Mouse (Mus musculus): Measurements from ENCODE around the gene Npcd.
A peak's percentile ranks its signal among the peaks of the same experiment; 100 is the strongest.

The Npcd gene

DNA sequence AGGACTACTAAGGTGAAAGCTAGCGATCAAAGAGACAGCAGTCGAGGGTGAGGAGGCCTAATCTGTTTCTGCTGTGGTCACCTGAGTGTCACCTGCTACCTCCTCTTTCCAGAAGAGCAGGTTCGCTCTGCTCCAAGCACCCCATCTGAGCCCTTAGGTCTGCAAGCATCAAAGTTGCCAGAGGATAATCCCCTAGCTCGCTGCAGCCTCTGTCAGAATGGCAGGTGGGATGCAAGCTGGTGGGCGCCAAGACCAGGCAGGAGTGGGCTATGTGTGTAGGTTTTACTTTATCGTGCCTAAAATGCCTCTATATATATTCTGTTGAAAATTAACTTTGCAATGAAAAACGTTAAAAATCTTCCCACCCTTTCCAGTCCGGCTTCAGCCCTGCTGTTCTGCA is 28.8 kb downstream of the Npcd start:
- no peak for DNase-seq (ENCODE audit: extremely low read depth, low read depth, low spot score)

DNA sequence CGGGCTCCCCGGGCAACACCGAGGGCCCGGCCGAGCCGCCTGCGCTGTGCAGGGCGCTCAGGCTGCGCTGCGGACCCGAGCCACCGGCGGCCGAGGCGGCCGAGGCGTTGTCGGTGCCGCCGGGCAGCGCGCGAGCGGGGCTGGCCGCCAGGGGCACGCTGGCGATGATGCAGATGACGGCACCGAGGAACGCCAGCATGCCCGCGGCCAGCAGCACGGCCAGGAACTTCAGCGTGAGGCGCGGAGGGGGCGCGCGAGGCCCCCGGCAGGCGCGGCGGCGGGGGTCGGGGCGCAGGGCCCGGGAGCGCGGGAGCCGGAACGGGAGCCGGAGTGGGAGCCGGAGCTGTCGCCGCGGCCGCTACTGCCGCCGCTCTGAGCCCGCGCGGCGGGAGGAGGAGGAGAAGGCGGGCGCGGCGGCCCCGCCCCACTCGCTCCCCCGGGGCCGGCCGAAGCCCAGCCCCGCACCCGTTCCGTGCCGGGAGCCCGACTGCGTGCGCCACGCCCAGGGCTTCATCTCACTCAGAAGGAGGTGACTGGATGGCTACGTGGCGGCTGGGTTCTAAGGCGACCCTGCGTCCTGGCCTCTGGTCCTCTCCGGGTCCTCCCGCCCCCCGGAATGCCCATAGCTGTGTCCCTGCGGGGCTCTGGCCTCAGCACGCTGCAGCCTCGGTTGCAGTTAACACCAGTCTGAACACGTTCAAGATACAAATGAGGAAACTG is 29.5 kb downstream of the Npcd start, which contains the start of gene Nptxr:
Gene Nptxr, minus strand, starts transcription at position 415 of the 720 bp plus-strand sequence.
- DNase-seq (ENCODE audit: extremely low read depth, low read depth, low spot score) = no peak

DNA sequence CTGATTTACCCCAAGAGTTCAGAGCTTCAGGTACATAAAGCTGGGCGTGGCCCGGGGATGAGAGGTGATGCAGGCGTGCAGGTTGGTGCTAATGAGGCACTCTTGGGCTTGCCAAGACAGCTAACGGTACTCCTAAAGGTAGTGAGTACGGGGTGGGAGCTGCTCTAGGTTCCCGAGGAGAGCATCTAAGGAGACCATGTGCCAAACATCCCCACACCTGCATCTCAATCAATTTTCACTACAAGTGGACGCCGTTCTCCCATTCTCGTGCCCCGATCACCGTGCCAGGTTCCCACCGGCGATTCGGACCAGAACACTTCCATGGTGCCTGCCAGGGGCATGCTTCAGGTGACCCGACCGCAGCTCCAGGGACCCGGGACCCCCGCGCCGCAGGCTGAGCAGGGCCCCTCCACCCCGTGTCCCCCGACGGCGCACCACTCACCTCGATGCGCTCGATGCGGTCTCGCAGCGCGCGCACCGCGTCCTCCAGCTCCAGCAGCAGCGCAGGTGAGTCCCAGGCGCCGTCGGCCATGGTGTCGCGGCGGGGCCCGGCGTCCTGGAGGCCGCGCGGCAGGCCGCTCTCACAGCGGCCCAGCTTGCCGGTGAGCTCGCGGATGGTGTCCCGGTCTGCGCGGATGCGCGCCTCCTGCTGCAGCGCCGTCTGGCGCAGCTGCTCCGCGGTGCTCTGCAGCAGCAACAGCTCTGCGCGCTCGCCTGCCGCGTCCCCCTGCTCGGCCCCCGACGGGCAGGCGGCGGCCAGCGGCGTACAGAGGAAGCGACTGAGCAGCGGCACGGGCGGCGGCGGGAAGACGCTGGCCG is 30.3 kb downstream of the Npcd start:
- no peak for DNase-seq (ENCODE audit: extremely low read depth, low read depth, low spot score)

DNA sequence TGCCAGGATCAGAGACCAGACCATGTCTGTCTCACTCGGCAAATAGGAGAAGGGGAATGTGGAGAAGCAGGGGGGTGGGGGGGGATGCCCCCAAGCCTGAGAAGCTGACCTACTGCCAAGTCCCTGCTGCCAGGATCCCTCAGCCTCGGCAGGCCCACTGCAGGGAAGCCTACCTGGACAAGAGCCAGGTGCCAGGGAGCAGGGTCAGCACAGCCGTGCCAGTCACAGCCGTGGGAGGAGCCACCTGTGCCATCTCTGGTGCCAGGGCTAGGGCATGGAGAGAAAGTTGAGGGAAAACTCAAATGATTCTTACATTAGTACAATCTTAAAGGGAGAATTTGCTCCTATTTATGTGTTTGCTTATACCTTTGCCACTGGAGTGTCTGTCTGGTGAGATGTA is 31.7 kb downstream of the Npcd start:
- no peak for DNase-seq (ENCODE audit: extremely low read depth, low read depth, low spot score)

DNA sequence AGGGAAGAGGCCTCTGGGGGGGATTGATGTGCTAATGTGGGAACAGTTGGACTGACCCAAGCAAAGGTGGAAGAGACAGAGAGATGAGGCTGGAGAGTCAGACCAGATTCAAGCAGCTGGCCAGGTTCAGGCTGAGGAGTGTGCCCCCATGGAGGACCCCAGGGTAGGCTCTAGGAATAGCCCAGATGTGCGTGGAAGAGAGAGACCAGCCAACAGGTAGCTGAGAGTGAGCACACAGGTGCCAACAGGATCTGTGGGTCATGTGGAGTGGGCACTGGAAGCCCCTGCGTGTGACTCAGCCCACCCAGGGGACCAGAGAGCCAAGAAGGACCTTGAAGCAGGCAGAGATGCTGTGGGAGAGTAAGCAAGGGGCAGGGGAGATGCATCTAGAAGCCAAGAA is 32.4 kb downstream of the Npcd start:
- DNase-seq (ENCODE audit: extremely low read depth, low read depth, low spot score) = no peak

DNA sequence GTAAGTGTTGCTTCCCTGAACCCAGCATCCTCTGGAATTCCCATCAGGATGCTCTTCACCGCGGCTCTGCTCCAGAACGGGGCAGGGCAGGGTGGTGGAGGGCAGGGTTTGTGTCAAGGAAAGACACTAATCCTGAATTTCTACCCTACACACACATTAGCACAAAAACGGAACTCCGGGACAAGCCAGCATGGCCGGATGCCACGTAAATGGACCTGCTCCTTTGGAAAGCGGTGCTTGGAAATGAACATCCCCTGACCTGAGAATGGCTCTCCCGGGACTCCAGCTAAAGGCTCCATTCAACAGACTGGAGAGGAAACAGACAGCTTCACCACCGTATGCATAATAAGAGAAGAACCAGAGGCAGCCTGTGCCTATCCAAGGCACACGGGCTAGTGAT is 33.3 kb downstream of the Npcd start:
- DNase-seq (ENCODE audit: extremely low read depth, low read depth, low spot score) = no peak

DNA sequence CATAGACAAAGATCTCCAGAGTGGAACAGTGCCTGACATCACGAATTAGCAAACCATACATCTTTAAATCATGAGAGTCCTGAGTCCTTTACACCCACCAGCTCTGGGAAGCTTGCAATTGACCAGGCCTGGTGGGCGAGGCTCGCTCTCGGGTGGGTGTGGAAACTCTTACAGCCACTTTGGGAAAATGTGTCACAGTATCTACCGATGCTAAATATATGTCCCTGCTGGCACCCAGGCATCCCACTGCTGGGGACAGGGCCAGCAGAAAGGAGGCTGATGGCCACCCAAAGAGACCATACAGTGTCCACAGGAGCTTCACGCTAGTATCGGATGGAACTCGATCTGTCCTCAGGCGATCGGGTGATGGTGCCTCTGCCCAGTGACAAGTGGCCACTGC is 35.4 kb downstream of the Npcd start:
- no peak for DNase-seq (ENCODE audit: extremely low read depth, low read depth, low spot score)

DNA sequence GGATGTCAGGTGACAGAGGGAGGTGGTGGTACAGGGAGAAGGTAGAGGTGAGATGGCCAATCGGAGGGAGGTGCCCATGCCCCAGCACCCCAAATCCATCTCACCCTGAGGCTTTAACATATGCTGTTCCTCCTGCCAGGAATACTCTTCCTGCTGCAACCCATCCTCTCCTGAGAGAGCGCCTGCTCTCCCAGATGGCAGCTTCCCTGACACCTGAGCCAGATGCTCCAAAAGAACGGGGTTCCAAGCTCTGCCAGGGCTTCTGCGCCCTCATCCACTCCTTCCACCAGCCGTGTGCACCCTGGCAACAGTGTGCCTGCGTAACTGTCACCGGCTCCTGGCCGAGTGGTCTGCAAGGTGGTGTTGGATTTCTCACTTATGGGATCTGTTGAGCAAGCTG is 36.4 kb downstream of the Npcd start:
- DNase-seq (ENCODE audit: extremely low read depth, low read depth, low spot score) = no peak

DNA sequence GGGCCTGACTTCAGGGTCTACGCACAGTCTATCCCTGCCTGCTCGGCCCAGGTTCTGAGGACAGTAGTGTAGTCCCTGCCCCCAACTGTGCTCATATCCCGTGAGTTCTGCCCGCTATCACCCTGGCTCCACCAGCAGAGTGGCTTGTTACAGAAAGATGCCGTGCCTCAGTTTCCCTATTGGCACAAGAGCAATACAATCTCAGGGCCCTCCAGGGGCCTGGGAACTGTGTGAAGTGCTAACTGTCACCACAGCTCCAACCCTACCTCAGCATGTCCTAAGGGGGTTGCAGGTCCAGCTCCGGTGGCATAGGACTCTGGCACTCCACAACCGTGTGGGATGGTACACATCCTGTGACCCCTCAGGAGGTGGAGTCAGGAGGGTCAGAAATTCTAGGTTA is 36.9 kb downstream of the Npcd start:
- no peak for DNase-seq (ENCODE audit: extremely low read depth, low read depth, low spot score)

DNA sequence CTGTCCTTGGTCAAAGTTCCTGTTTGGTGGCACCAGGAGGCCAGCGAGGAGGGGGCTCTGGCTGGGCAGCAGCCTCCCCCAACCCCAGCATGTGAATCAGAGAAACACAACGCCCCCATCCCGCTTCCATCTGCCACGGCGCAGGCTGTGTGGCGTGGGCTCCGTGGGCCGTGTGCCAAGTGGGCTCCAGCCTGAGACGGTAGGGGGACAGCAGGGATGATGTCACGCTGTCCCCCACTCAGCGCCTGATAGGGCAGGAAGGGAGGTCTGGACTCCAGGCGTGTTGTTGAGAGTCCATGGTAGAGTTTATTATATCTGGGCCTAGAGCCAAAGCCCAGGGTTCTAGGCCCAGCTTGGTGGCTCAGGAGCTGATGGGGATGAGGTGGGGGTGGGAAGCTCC is 37.8 kb downstream of the Npcd start:
- no peak for DNase-seq (ENCODE audit: extremely low read depth, low read depth, low spot score)

DNA sequence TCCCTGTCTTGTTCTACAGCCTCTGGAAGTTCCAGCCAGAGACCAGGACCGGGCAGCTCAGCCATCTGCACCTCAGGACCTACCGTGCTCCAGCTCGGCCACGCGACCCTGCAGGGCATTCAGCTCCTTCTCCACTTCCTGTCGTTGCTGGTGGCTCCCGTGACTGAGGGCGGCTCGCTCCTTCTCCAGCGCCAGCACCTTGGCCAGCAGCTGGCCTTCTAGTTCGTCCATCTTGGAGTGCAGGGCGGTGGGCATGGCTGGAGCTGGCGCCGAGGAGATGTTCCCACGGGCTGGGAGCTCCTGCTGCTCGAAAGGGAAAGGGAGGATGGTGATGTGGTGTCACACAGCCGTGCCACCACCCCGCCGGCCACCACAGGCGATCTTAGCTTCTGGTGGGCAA is 39.9 kb downstream of the Npcd start:
- no peak for DNase-seq (ENCODE audit: extremely low read depth, low read depth, low spot score)

DNA sequence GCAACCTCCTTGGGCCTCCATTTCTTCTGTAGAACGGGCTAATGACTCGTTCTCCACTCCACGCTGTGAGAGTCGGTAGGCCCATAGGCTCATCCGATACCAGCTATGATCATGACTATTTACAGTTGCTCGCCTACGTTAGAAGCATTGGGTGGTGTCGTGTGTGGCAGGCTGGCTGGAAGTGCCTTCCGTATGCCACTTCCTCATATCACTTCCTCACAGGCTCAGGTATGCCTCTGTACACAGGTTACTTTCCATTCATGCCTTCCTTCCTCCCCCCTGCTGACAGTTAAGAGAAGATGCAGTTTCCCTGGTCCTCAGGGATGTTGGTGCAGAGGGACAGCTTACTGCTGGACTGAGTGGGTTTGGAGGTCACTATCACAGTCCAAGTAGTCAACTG is 41.0 kb downstream of the Npcd start:
- no peak for DNase-seq (ENCODE audit: extremely low read depth, low read depth, low spot score)

DNA sequence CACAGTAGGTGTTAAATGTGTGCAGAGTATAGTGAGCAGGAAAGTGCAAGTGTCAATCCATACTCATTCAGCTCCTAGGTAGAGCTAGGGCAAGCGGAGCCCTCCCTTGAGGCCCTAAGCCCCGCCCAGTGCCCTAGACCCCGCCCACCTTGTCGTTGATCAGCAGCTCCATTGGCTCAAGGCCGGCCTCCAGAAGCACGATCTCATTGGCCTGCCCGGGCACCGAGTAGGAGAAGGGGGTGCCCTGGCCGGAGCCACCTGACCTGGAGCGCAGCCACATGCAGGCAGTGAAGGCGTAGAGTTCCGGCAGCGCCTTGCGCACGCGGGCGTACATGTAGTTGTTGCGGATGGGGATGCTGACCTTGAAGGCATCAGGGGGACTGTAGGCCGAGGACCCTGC is 41.6 kb downstream of the Npcd start:
- DNase-seq (ENCODE audit: extremely low read depth, low read depth, low spot score) = no peak

DNA sequence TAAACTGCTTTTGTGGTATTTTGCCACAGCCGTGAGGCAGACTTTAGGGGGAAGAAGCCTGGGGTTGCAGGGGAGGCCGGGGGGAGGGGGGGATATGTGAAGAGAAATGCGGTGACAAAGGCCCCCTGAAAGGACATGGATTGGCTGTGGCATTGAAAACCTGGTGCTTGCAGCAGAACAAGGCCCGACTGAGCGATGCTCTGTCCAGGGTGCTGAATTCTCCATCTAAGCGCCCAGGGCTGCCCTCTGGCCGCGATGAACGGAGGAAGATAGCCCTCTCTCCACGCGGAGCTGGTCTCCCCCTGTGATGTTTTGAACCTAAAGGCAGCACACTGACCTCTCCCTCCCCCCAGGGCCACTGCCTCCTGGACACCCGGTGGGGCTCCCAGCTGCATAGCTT is 42.5 kb downstream of the Npcd start:
- DNase-seq (ENCODE audit: extremely low read depth, low read depth, low spot score) = no peak

DNA sequence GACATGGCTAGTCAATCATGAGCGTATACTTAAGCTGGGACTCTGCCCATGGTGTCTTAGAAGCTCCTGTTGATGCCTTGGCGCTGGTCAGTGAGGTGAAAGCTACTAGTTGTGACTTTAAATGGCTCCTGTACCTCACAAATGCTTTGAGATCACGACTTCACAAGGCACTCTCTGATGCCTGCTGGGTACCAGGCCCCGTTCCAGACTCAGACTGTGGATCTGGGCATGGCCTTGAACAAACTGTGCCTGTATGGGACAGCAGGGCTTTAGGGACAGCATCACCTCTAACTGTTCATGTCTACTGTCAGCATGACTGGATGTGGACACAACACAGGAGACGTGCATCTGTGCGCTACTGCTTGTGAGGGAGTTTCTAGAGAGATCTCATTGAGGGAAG is 43.1 kb downstream of the Npcd start:
- no peak for DNase-seq (ENCODE audit: extremely low read depth, low read depth, low spot score)

DNA sequence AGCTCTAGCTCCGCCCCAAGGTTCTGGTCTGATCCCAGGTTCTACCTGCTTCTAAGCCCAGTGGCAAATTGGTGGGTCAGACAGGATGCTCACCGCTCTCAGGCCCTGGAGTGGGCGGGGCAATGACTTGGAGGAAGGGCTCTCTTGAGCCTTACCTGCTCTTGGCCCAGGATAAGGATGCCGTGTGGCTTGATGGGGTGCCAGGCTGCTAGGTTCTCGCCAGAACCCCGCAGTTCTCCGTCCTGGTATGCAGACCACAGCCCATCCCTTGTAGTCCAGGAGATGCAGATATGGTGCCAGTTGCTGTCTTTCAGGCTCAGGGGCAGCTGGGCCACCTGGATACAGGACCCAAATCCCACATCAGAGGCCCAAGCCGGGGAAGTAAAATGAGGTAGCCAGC is 43.9 kb downstream of the Npcd start:
- no peak for DNase-seq (ENCODE audit: extremely low read depth, low read depth, low spot score)

DNA sequence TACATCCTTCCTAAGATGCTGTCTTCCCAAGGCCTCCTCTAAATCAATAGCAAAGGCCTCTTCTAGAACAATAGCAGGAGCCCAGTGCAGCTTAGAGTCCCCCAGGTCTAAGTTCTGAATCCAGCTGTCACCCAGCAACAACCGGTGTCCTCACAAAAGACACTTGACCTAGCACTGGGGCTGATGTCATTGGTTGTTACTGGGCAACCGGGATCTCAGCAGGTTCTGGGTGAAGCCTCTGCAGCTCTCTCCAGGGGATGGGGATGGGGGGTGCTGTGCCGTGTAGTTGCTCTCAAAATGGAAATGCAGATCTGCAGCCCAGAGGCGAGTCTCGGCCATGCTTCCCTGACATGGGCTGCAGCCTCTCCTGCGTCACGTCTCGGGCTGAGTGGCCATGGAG is 46.2 kb downstream of the Npcd start:
- no peak for DNase-seq (ENCODE audit: extremely low read depth, low read depth, low spot score)

DNA sequence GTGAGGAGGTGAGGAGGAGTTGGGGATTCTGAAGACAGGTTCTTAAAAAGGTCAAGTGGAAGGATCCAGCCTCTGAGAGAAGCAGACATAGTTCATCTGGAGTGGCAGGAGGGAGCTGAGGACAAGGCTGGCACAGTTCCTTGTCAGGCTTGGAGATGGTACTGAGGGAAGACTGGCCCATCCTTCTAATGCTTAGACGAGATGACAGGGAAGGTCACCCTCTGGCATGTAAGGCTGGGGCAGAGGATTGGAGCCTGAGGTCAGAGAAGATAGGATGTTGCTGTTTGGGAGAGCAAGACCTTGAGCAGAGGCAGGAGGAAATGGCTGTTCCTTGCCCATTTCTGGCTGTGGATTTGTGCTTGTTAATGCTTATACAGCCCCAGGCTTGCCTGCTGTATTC is 49.0 kb downstream of the Npcd start:
- DNase-seq (ENCODE audit: extremely low read depth, low read depth, low spot score) = no peak

DNA sequence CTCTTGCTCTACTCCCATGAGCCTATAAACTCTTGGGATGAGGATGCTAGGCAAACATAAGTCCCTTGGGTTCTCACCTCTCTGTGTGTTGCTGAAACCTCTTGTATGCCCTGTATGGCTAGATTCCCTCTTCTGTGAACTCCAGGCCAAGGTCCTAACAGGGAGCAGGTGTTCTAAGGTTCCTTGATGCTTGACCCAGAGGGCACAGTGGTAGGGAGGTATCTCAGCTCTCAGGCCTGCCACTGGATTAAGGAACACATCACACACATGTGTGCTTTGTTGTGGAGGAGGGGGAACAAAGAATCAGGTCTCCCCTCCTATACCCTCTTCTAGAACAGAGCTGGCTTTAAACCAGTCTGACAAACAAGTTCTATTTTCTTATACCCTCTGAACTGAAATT is 56.3 kb downstream of the Npcd start, which contains the start of gene Dnal4:
Gene Dnal4, minus strand, starts transcription at position 101 of the 400 bp plus-strand sequence.
- DNase-seq (ENCODE audit: extremely low read depth, low read depth, low spot score) = no peak

DNA sequence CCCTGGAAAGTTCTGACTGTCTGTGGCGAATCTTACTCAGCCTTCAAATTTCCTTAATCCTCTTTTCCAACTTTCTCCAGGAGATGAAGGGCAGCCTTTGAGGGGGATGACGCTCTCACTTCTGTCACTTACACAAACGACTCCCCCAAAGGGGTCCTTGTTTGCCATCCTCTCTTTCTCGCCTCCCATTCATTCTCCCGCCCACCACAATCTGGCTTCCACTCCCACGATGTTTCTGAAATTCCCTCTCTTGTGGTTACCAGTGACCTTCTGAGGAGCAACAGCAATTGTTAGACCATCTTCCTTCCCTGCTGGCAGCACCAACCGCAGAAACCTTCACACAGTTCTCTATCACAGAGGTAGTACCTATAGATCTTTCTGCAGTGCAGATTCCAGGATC is 58.4 kb downstream of the Npcd start:
- DNase-seq (ENCODE audit: extremely low read depth, low read depth, low spot score) = no peak

DNA sequence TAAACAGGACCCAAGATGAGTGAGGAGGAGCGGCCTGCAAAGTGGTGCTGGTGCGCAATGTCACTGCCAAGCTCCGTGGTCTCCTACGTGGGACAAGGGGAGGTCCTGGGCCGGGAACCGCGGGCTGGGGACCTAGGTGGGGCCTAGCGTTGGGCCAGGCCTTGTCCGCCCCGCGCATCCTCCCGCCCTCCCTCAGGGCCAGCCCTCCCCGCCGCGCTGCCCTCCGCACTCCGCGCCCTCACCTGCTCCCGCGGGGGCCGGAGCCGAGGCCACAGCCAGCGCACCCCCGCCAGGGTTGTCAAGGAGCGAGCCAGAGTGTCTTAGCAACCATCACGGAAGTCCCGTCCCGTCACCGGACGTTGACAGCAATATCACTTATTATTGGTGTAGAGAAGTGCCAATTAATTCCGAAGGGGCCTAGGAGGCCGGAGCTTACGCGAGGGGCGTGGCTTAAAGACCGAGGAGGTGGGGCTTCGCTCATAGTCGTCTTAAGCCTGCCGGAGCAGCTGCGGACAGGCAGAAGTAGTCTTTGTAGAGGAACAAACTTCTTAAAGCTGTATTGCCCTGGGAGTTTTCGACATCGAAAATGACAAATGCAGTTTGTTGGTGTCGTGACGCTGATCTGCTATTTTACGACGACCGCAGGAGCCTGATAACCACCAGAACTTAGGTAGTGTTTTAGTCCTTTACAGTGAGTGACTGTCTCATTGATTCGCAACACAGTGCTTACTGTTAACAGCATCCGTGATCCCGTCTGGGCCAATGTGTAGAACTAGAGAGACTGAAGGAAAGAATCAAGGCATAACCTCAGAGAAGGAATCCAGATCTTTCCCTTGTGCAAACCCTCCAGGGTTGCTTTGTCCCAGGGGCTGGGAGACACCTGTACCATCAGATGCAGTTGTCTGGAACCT is 59.7 kb downstream of the Npcd start:
- peak; percentile 93 for DNase-seq (ENCODE audit: extremely low read depth, low read depth, low spot score)
